Mouse (Mus musculus): ENCODE results near the gene Cisd1.

GRCm38 (mm10) chr10:71284131-71284510 is 60.6 kb downstream of the Cisd1 start:
- TF ChIP-seq CTCF (IDR thresholded peaks at IDR 0.05) (no peak), EP300 (IDR thresholded peaks at IDR 0.05) (no peak)
